Mouse (Mus musculus) hindbrain, embryonic 14.5 days (tissue): ENCODE data around the gene Pdzd8. TPM values are rescaled to one million over a fixed set of nuclear protein-coding genes. Genes with fewer than 3 reads are reported as not detected.
A peak's percentile ranks its signal among the peaks of the same experiment; 100 is the strongest.

Source experiments
- ATAC-seq: fragments of 200-750 bp; cut with Nextera tagmentation; 2 replicates; pipeline ENCODE4 v1.8.0; 2017; ENCODE audit warnings: moderate number of reproducible peaks, mild to moderate bottlenecking, moderate TSS enrichment, moderate library complexity; ENCODE audit not compliant: low FRiP score
- DNase-seq: peaks from one replicate; pipeline ENCODE4 v3.0.0-alpha.2; 2015; ENCODE audit warnings: low spot score
- H3K27ac ChIP-seq: fragments of 300-500 bp; sonication (generic); 2 replicates; pipeline ENCODE4 v1.5.1; 2014; ENCODE audit warnings: mild to moderate bottlenecking, moderate library complexity
- H3K27me3 ChIP-seq: fragments of 300-500 bp; sonication (generic); 2 replicates; pipeline ENCODE4 v1.6.1; 2014; ENCODE audit warnings: mild to moderate bottlenecking, low read length, mixed read lengths; ENCODE audit not compliant: control insufficient read depth, insufficient read depth
- H3K36me3 ChIP-seq: fragments of 300-500 bp; sonication (generic); replicated peaks from 2 replicates; pipeline ENCODE4 v1.6.1; 2014; ENCODE audit not compliant: control insufficient read depth, insufficient read depth
- H3K4me1 ChIP-seq: fragments of 300-500 bp; sonication (generic); replicated peaks from 2 replicates; pipeline ENCODE4 v1.6.1; 2014; ENCODE audit warnings: antibody characterized with exemption, low read length, mixed read lengths; ENCODE audit not compliant: control insufficient read depth, insufficient read depth
- H3K4me2 ChIP-seq: fragments of 300-500 bp; sonication (generic); replicated peaks from 2 replicates; pipeline ENCODE4 v1.6.1; 2014; ENCODE audit warnings: mild to moderate bottlenecking, moderate library complexity
- H3K4me3 ChIP-seq: fragments of 300-500 bp; sonication (generic); replicated peaks from 2 replicates; pipeline ENCODE4 v1.5.1; 2014; ENCODE audit warnings: mild to moderate bottlenecking, low read length
- H3K9ac ChIP-seq: fragments of 300-500 bp; sonication (generic); 2 replicates; pipeline ENCODE4 v1.6.1; 2014
- H3K9me3 ChIP-seq: fragments of 300-500 bp; sonication (generic); 2 replicates; pipeline ENCODE4 v1.6.1; 2016; ENCODE audit warnings: low read length; ENCODE audit not compliant: control insufficient read depth
- WGBS: fragments of 180-500 bp; shearing (Covaris S2); extraction: QIAGEN DNeasy Blood & Tissue Kit; methylation state at CpG from one replicate; pipeline ENCODE4 v1.1.7; 2014; 5-methylcytosine and 5-hydroxymethylcytosine counted together
- polyA plus RNA-seq: library from polyadenylated mRNA; unstranded; fragments of >200 nt; fragmentation: Nextera tagmentation; extraction: Ambion mirVana; gene quantifications from 2 replicates; pipeline ENCODE4 v1.2.1, GENCODE M21; 2014

The Pdzd8 gene
- polyA plus RNA-seq, 1 experiment from 2014 or later = 17.5 TPM

- Histone ChIP-seq H3K9ac (no peak overlapping the region), H3K27me3 (no peaks in the 10 kb centered on the region), H3K9me3 (no peaks in the 10 kb centered on the region), H3K36me3 (0 out of 2 replicates have a peak, but pooled peaks cover 4% of the 10 kb centered on the region), H3K4me3 (no peak overlapping the region), H3K27ac (no peak overlapping the region), H3K4me2 (no peak overlapping the region), H3K4me1 (no peaks in the 10 kb centered on the region)
- DNase-seq = peak; percentile 30
- ATAC-seq = no peak
Observed at GRCm38 (mm10) chr19:59315308-59315707, 30.3 kb downstream of the Pdzd8 start.

- no peak overlapping the region for H3K4me3 ChIP-seq
- no peaks in the 10 kb centered on the region; the same call in 1 of the 2 replicates for H3K36me3 ChIP-seq
- H3K4me2 ChIP-seq = no peak overlapping the region
- H3K9ac ChIP-seq = no peak overlapping the region
- H3K9me3 ChIP-seq = no peaks in the 10 kb centered on the region
- no peak overlapping the region for H3K27ac ChIP-seq
- no peak for ATAC-seq
- WGBS = 86% methylated on average over 5 of the region's 5 CpGs
- no peaks in the 10 kb centered on the region for H3K4me1 ChIP-seq
- H3K27me3 ChIP-seq = no peaks in the 10 kb centered on the region
- no peak for DNase-seq
Observed at GRCm38 (mm10) chr19:59292183-59292839, 53.3 kb downstream of the Pdzd8 start.

GRCm38 (mm10) chr19:59289811-59290210 lies 55.8 kb downstream of the Pdzd8 start:
- DNase-seq = no peak

GRCm38 (mm10) chr19:59289042-59289441 lies 56.5 kb downstream of the Pdzd8 start:
- Histone ChIP-seq H3K27me3 (no peaks in the 10 kb centered on the region), H3K36me3 (no peaks in the 10 kb centered on the region), H3K4me1 (no peaks in the 10 kb centered on the region), H3K9ac (no peak overlapping the region), H3K4me3 (no peak overlapping the region), H3K27ac (no peak overlapping the region), H3K9me3 (no peaks in the 10 kb centered on the region), H3K4me2 (no peak overlapping the region)
- ATAC-seq (no peak), DNase-seq (no peak)

More at GRCm38 (mm10) chr19:59289811-59290210, 55.8 kb downstream of the Pdzd8 start:
- Histone ChIP-seq H3K9ac (no peak overlapping the region), H3K4me1 (no peaks in the 10 kb centered on the region), H3K4me2 (no peak overlapping the region), H3K9me3 (no peaks in the 10 kb centered on the region), H3K27me3 (no peaks in the 10 kb centered on the region), H3K27ac (no peak overlapping the region), H3K4me3 (no peak overlapping the region), H3K36me3 (no peaks in the 10 kb centered on the region; the same call in 1 of the 2 replicates)
- ATAC-seq = no peak
- 83% methylated on average over 6 of the region's 6 CpGs for WGBS

GRCm38 (mm10) chr19:59282001-59282400 lies 63.6 kb downstream of the Pdzd8 start:
- Histone ChIP-seq H3K27me3 (no peaks in the 10 kb centered on the region), H3K9me3 (no peaks in the 10 kb centered on the region), H3K4me3 (no peak overlapping the region), H3K4me1 (no peaks in the 10 kb centered on the region), H3K27ac (no peak overlapping the region), H3K36me3 (no peaks in the 10 kb centered on the region), H3K9ac (no peak overlapping the region), H3K4me2 (no peak overlapping the region)
- ATAC-seq (no peak), DNase-seq (no peak)
- WGBS = 82% methylated on average over 3 of the region's 3 CpGs

GRCm38 (mm10) chr19:59280841-59281240 lies 64.7 kb downstream of the Pdzd8 start:
- H3K36me3 ChIP-seq = no peaks in the 10 kb centered on the region
- H3K27ac ChIP-seq = no peak overlapping the region
- no peak overlapping the region for H3K4me3 ChIP-seq
- ATAC-seq = no peak
- no peaks in the 10 kb centered on the region for H3K9me3 ChIP-seq
- DNase-seq = no peak
- H3K4me2 ChIP-seq = no peak overlapping the region
- no peaks in the 10 kb centered on the region for H3K27me3 ChIP-seq
- H3K4me1 ChIP-seq = no peaks in the 10 kb centered on the region
- H3K9ac ChIP-seq = no peak overlapping the region

- Histone ChIP-seq H3K9ac (no peak overlapping the region), H3K9me3 (no peaks in the 10 kb centered on the region), H3K4me3 (no peak overlapping the region), H3K27me3 (no peaks in the 10 kb centered on the region), H3K4me2 (no peak overlapping the region), H3K27ac (no peak overlapping the region), H3K4me1 (no peaks in the 10 kb centered on the region), H3K36me3 (no peaks in the 10 kb centered on the region)
- ATAC-seq = no peak
- DNase-seq = no peak
- 68% methylated on average over 7 of the region's 7 CpGs for WGBS
Observed at GRCm38 (mm10) chr19:59276354-59276753, 69.2 kb downstream of the Pdzd8 start.

- H3K27me3 ChIP-seq = no peaks in the 10 kb centered on the region
- DNase-seq (no peak), ATAC-seq (no peak)
- no peak overlapping the region for H3K27ac ChIP-seq
- no peaks in the 10 kb centered on the region for H3K36me3 ChIP-seq
- H3K9ac ChIP-seq = no peak overlapping the region
- H3K4me2 ChIP-seq = no peak overlapping the region
- 90% methylated on average over 7 of the region's 7 CpGs for WGBS
- no peaks in the 10 kb centered on the region for H3K4me1 ChIP-seq
- H3K9me3 ChIP-seq = no peaks in the 10 kb centered on the region
- no peak overlapping the region for H3K4me3 ChIP-seq
Observed at GRCm38 (mm10) chr19:59273190-59273589, 72.4 kb downstream of the Pdzd8 start.

GRCm38 (mm10) chr19:59267417-59267963 lies 78.1 kb downstream of the Pdzd8 start:
- 8% methylated on average over 5 of the region's 5 CpGs for WGBS
- H3K4me1 ChIP-seq = 0 out of 2 replicates have a peak, but pooled peaks cover 9% of the 10 kb centered on the region
- no peaks in the 10 kb centered on the region for H3K36me3 ChIP-seq
- ATAC-seq (peak; percentile 34; the same call in 1 of the 2 replicates), DNase-seq (no peak)
- no peak overlapping the region for H3K4me2 ChIP-seq
- H3K9me3 ChIP-seq = no peaks in the 10 kb centered on the region
- no peaks in the 10 kb centered on the region for H3K27me3 ChIP-seq
- H3K4me3 ChIP-seq = no peak overlapping the region
- H3K27ac ChIP-seq = peak overlapping the region; percentile 3; the same call in 1 of the 2 replicates
- H3K9ac ChIP-seq = 0 out of 2 replicates have a peak overlapping the region, but pooled peaks have one; percentile 33
